Mouse (Mus musculus) lung, adult 2 months (tissue): Measurements from ENCODE around the gene Gtf2ird1.
"Not testable (repeated sequence)": the region's sequence is repeated elsewhere in the genome, so short reads cannot be mapped to it uniquely, and the experiment has no call there.

Source experiments
- CTCF ChIP-seq: fragments of 200-500 bp; IDR thresholded peaks from 2 replicates; pipeline ENCODE4 v1.5.1; 2011; ENCODE audit warnings: mild to moderate bottlenecking, low read length, control low read depth; ENCODE audit not compliant: insufficient read depth
- POLR2A ChIP-seq: fragments of 200-500 bp; IDR thresholded peaks from 2 replicates; pipeline ENCODE4 v1.6.1; 2011; ENCODE audit warnings: low read depth, mild to moderate bottlenecking, control low read depth, low read length, borderline replicate concordance; ENCODE audit errors: extremely low read depth

- not testable (repeated sequence) for TF ChIP-seq CTCF, POLR2A
These were observed 101.1 kb downstream of the Gtf2ird1 start for GRCm38 (mm10) chr5:134355372-134355771.
